Mouse (Mus musculus): ENCODE measurements around the gene 2310079G19Rik. TPM values are rescaled to one million over a fixed set of nuclear protein-coding genes. Genes with fewer than 3 reads are reported as not detected.

2310079G19Rik gene
- total RNA-seq (2021): not detected

GRCm38 (mm10) chr16:88627566-88627965 lies at the start of gene 2310079G19Rik:
Gene 2310079G19Rik, minus strand, starts transcription at chr16:88627666.
- DNase-seq (ENCODE audit: low spot score in 2 of 2): no peak
- intact Hi-C loops (cut with DNase I): no loop called here

GRCm38 (mm10) chr16:88671571-88671970 lies 44.1 kb upstream of the 2310079G19Rik start, which contains the start of gene Krtap27-1:
Gene Krtap27-1, minus strand, starts transcription at chr16:88671671.
- DNase-seq (ENCODE audit: low spot score in 2 of 2): no peak
- intact Hi-C loops (cut with DNase I): no loop called here

GRCm38 (mm10) chr16:88657426-88657825 lies 30.0 kb upstream of the 2310079G19Rik start:
- no peak for DNase-seq (ENCODE audit: low spot score in 2 of 2)
- intact Hi-C loops (cut with DNase I): no loop called here

- DNase-seq (ENCODE audit: low spot score in 2 of 2): no peak
- intact Hi-C loops (cut with DNase I): no loop called here
Observed at GRCm38 (mm10) chr16:88651952-88652351, 24.5 kb upstream of the 2310079G19Rik start.

- no peak for DNase-seq (ENCODE audit: low spot score in 2 of 2)
- intact Hi-C loops (cut with DNase I): no loop called here
Observed at GRCm38 (mm10) chr16:88651082-88651481, 23.6 kb upstream of the 2310079G19Rik start.

GRCm38 (mm10) chr16:88647358-88647846 lies 19.9 kb upstream of the 2310079G19Rik start, which contains the start of gene Krtap26-1:
Gene Krtap26-1, minus strand, starts transcription at chr16:88647796.
- intact Hi-C loops (cut with DNase I): no loop called here
- DNase-seq (ENCODE audit: low spot score in 2 of 2): no peak

GRCm38 (mm10) chr16:88646366-88647111 lies 19.1 kb upstream of the 2310079G19Rik start:
- intact Hi-C loops (cut with DNase I): no loop called here
- DNase-seq (ENCODE audit: low spot score in 2 of 2): no peak

GRCm38 (mm10) chr16:88640053-88640452 lies 12.6 kb upstream of the 2310079G19Rik start:
- no peak for DNase-seq (ENCODE audit: low spot score in 2 of 2)
- intact Hi-C loops (cut with DNase I): no loop called here

- DNase-seq (ENCODE audit: low spot score in 2 of 2): no peak
- intact Hi-C loops (cut with DNase I): no loop called here
Observed at GRCm38 (mm10) chr16:88635142-88635541, 7.7 kb upstream of the 2310079G19Rik start.

GRCm38 (mm10) chr16:88631474-88631873 lies 4.0 kb upstream of the 2310079G19Rik start:
- no peak for DNase-seq (ENCODE audit: low spot score in 2 of 2)
- intact Hi-C loops (cut with DNase I): no loop called here

- intact Hi-C loops (cut with DNase I): no loop called here
Observed at GRCm38 (mm10) chr16:88612712-88613111, 14.8 kb downstream of the 2310079G19Rik start.

GRCm38 (mm10) chr16:88611922-88612321 lies 15.5 kb downstream of the 2310079G19Rik start, which contains the start of gene Krtap24-1:
Gene Krtap24-1, minus strand, starts transcription at chr16:88612279.
- intact Hi-C loops (cut with DNase I): no loop called here
- DNase-seq (ENCODE audit: low spot score in 2 of 2): no peak

More at GRCm38 (mm10) chr16:88612712-88613111, 14.8 kb downstream of the 2310079G19Rik start:
- no peak for DNase-seq (ENCODE audit: low spot score in 2 of 2)

GRCm38 (mm10) chr16:88604570-88604969 lies 22.9 kb downstream of the 2310079G19Rik start:
- intact Hi-C loops (cut with DNase I): no loop called here
- no peak for DNase-seq (ENCODE audit: low spot score in 2 of 2)

- intact Hi-C loops (cut with DNase I): no loop called here
- DNase-seq (ENCODE audit: low spot score in 2 of 2): no peak
Observed at GRCm38 (mm10) chr16:88602464-88602863, 25.0 kb downstream of the 2310079G19Rik start.

GRCm38 (mm10) chr16:88600303-88600702 lies 27.2 kb downstream of the 2310079G19Rik start:
- intact Hi-C loops (cut with DNase I): no loop called here
- no peak for DNase-seq (ENCODE audit: low spot score in 2 of 2)

GRCm38 (mm10) chr16:88599504-88600237 lies 27.8 kb downstream of the 2310079G19Rik start:
- intact Hi-C loops (cut with DNase I): no loop called here

GRCm38 (mm10) chr16:88592758-88593157 lies 34.7 kb downstream of the 2310079G19Rik start:
- DNase-seq (ENCODE audit: low spot score in 2 of 2): peak in 1 of 2 experiments; percentile 4
- intact Hi-C loops (cut with DNase I): no loop called here

More at GRCm38 (mm10) chr16:88599504-88600237, 27.8 kb downstream of the 2310079G19Rik start:
- DNase-seq (ENCODE audit: low spot score in 2 of 2): no peak

- no peak for DNase-seq (ENCODE audit: low spot score in 2 of 2)
- intact Hi-C loops (cut with DNase I): no loop called here
Observed at GRCm38 (mm10) chr16:88583338-88583737, 44.1 kb downstream of the 2310079G19Rik start.

Data from left cerebral cortex, postnatal 25 days (tissue).